Mouse (Mus musculus) bone marrow macrophage, adult 2 months (primary cell): Measurements from ENCODE around the gene Soga1.

Experiments used
- CTCF ChIP-seq: IDR thresholded peaks from 2 replicates; pipeline ENCODE4 v1.5.1; 2012; ENCODE audit warnings: low read depth, mild to moderate bottlenecking, low read length, moderate library complexity
- POLR2A ChIP-seq: IDR thresholded peaks from 2 replicates; pipeline ENCODE4 v1.6.1; 2012; ENCODE audit warnings: mild to moderate bottlenecking, low read depth, low read length, borderline replicate concordance

- no peak; the same call in 1 of the 2 replicates for TF ChIP-seq CTCF
- no peak for TF ChIP-seq POLR2A
Measured at GRCm38 (mm10) chr2:157128072-157128471, 49.0 kb upstream of the Soga1 start.
